Mouse (Mus musculus): ENCODE data around the gene Tor4a. TPM values are rescaled to one million over a fixed set of nuclear protein-coding genes. Genes with fewer than 3 reads are reported as not detected.

Tor4a gene
- total RNA-seq, 1 experiment, result 11.1 TPM

DNA sequence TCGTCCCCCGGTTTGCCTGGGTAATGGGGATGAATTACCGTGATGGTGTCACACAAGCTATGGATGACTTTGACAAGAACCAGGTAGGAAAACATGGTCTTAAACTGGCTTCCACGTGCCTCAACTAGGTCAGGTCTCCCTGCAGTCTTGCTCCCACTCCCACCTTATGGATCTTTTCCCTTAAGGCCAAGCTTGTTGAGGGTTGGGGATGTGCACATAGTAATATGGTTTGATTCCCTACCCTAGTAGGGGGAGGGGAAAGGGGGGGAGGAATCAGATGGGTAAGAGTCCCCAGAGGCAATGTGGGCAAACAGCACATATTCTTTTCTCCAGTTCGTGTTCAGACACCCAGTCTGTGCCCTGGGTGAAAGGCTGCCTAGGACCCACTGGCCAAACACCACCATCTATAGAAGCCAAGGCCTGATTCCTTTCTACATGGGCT, 24.7 kb upstream of the Tor4a start:
- no peak for DNase-seq (ENCODE audit: low read depth, low spot score)
- in situ Hi-C loops (cut with MboI; ENCODE audit: low sequenced_read_pairs in 2 of 2, unreplicated experiment in 2 of 2), result no loop called here
- Histone ChIP-seq H3K9me3 (ENCODE audit: control insufficient read depth, insufficient read depth, low read depth, low read length) (no peaks in the 10 kb centered on the region), H3K4me3 (ENCODE audit: insufficient read depth in 1 of 2, low read depth in 1 of 2, low read length in 2 of 2, poor library complexity in 1 of 2, severe bottlenecking in 1 of 2) (no peak overlapping the region), H3K9ac (ENCODE audit: insufficient read depth, low read depth, low read length, poor library complexity, severe bottlenecking) (no peak overlapping the region), H3K27ac (ENCODE audit: insufficient read depth, low read depth, low read length, poor library complexity, severe bottlenecking) (no peak overlapping the region), H3K36me3 (ENCODE audit: control insufficient read depth, insufficient read depth, low read length, poor library complexity, severe bottlenecking) (peaks cover 25% of the 10 kb centered on the region), H3K4me1 (ENCODE audit: control insufficient read depth in 2 of 2, insufficient read depth in 2 of 2, low read length in 2 of 2, poor library complexity in 1 of 2) (peaks cover 3 to 11% of the 10 kb centered on the region in 2 experiments; a peak in 1 of 4 replicates)
- no peak for TF ChIP-seq HCFC1 (IDR thresholded peaks at IDR 0.05; ENCODE audit: borderline replicate concordance, insufficient read depth, low read length)
- TF ChIP-seq CHD2 (IDR thresholded peaks at IDR 0.05; ENCODE audit: low read depth, low read length), result 0 out of 2 replicates have a peak, but pooled peaks have one; percentile 19
- TF ChIP-seq MAFK (IDR thresholded peaks at IDR 0.05; ENCODE audit: insufficient read depth, low read depth, low read length), result no peak

DNA sequence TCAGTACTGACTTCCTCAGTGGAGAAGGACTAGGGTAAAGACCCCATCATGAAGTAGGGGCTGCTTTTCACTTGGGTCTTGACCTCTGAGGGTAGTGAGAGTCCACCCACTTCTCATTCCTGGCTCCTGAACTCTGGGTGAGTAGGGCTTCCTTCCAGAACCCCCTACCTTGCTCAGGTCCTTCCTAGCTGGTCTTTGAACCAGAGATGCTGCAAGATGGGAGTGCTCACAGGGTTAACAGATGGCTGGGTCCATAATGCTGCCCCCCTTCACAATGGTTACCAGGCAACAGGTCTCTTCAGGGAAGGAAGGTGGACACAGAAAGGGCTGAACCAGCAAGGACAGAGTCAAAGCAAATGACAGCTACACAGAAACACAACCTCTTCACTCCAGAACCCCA, 21.8 kb upstream of the Tor4a start, which contains the start of gene Fam166a:
Gene Fam166a, plus strand, starts transcription at position 301 of the 400 bp plus-strand sequence.
- no peaks in the 10 kb centered on the region for H3K9me3 ChIP-seq (ENCODE audit: control insufficient read depth, insufficient read depth, low read depth, low read length)
- no peak within 1 kb of the TSS for H3K9ac ChIP-seq (ENCODE audit: insufficient read depth, low read depth, low read length, poor library complexity, severe bottlenecking)
- in situ Hi-C loops (cut with MboI; ENCODE audit: low sequenced_read_pairs in 2 of 2, unreplicated experiment in 2 of 2), result no loop called here
- TF ChIP-seq MAFK (IDR thresholded peaks at IDR 0.05; ENCODE audit: insufficient read depth, low read depth, low read length), result no peak
- TF ChIP-seq HCFC1 (IDR thresholded peaks at IDR 0.05; ENCODE audit: borderline replicate concordance, insufficient read depth, low read length), result no peak
- no peak for TF ChIP-seq ZNF384 (IDR thresholded peaks at IDR 0.05; ENCODE audit: low read depth, low read length)
- TF ChIP-seq CHD2 (IDR thresholded peaks at IDR 0.05; ENCODE audit: low read depth, low read length), result no peak
- no peak for TF ChIP-seq ZC3H11A (IDR thresholded peaks at IDR 0.05; ENCODE audit: borderline replicate concordance, low read depth, low read length)
- H3K4me3 ChIP-seq (ENCODE audit: insufficient read depth in 1 of 2, low read depth in 1 of 2, low read length in 2 of 2, poor library complexity in 1 of 2, severe bottlenecking in 1 of 2), result no peak within 1 kb of the TSS
- H3K4me1 ChIP-seq (ENCODE audit: control insufficient read depth in 2 of 2, insufficient read depth in 2 of 2, low read length in 2 of 2, poor library complexity in 1 of 2), result peaks cover 3 to 18% of the 10 kb centered on the region in 2 experiments; a peak in 2 of 4 replicates
- H3K27ac ChIP-seq (ENCODE audit: insufficient read depth, low read depth, low read length, poor library complexity, severe bottlenecking), result no peak within 1 kb of the TSS
- no peak for DNase-seq (ENCODE audit: low read depth, low spot score)
- H3K36me3 ChIP-seq (ENCODE audit: control insufficient read depth, insufficient read depth, low read length, poor library complexity, severe bottlenecking), result peaks cover 19% of the 10 kb centered on the region

DNA sequence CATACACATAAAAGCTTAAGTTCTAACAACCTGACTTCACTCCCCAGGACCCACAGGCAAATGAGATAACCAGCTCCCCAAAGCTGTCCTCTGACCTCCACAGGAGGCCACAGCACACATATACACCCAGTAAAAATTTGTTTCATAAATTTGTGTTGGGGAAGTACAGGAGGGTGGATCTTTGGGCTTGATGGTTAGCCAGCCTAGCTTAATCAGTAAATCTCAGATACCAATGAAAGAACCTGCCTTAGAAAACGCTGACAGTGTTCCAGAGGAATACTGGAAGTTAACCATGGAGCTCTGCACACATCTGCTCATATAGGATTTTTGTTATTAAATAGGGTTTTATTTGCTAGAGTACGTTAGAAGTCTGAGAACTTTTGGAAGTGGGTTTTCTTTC, 21.0 kb upstream of the Tor4a start:
- peaks cover 12% of the 10 kb centered on the region for H3K36me3 ChIP-seq (ENCODE audit: control insufficient read depth, insufficient read depth, low read length, poor library complexity, severe bottlenecking)
- no peak overlapping the region for H3K4me3 ChIP-seq (ENCODE audit: insufficient read depth in 1 of 2, low read depth in 1 of 2, low read length in 2 of 2, poor library complexity in 1 of 2, severe bottlenecking in 1 of 2)
- no peak overlapping the region for H3K9ac ChIP-seq (ENCODE audit: insufficient read depth, low read depth, low read length, poor library complexity, severe bottlenecking)
- peaks cover 3 to 21% of the 10 kb centered on the region in 2 experiments; a peak in 2 of 4 replicates for H3K4me1 ChIP-seq (ENCODE audit: control insufficient read depth in 2 of 2, insufficient read depth in 2 of 2, low read length in 2 of 2, poor library complexity in 1 of 2)
- in situ Hi-C loops (cut with MboI; ENCODE audit: low sequenced_read_pairs in 2 of 2, unreplicated experiment in 2 of 2), result no loop called here
- H3K27ac ChIP-seq (ENCODE audit: insufficient read depth, low read depth, low read length, poor library complexity, severe bottlenecking), result no peak overlapping the region
- no peaks in the 10 kb centered on the region for H3K9me3 ChIP-seq (ENCODE audit: control insufficient read depth, insufficient read depth, low read depth, low read length)
- TF ChIP-seq ZNF384 (IDR thresholded peaks at IDR 0.05; ENCODE audit: low read depth, low read length), result no peak
- no peak for DNase-seq (ENCODE audit: low read depth, low spot score)

DNA sequence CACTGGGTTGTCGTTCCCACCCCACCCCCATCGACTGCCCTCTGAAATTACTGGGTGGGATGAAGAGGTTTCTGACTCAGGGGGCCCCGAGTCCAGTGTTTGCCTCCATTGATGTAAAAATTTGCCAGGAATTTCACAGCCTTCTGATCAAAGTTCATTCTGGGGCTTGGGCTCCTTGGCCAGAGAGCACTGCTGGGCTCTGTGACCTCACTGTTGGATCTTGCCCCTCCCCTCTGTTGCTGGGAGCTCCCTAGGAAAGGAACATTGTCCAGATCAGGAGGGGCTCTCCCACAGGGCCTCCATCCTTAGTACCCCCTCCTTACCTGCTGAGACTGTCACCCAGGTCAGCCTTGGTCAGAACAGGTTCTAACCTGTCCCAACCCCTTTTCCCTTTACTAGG, 17.8 kb upstream of the Tor4a start, which contains the start of gene Stpg3:
Gene Stpg3, minus strand, starts transcription at position 194 of the 400 bp plus-strand sequence.
- H3K9ac ChIP-seq (ENCODE audit: insufficient read depth, low read depth, low read length, poor library complexity, severe bottlenecking), result peak within 1 kb of the TSS; percentile 55
- peak within 1 kb of the TSS; percentile 19 to 59 for H3K4me3 ChIP-seq (ENCODE audit: insufficient read depth in 1 of 2, low read depth in 1 of 2, low read length in 2 of 2, poor library complexity in 1 of 2, severe bottlenecking in 1 of 2)
- TF ChIP-seq ZNF384 (IDR thresholded peaks at IDR 0.05; ENCODE audit: low read depth, low read length) (no peak), MAFK (IDR thresholded peaks at IDR 0.05; ENCODE audit: insufficient read depth, low read depth, low read length) (no peak), CHD2 (IDR thresholded peaks at IDR 0.05; ENCODE audit: low read depth, low read length) (no peak), HCFC1 (IDR thresholded peaks at IDR 0.05; ENCODE audit: borderline replicate concordance, insufficient read depth, low read length) (no peak), ZC3H11A (IDR thresholded peaks at IDR 0.05; ENCODE audit: borderline replicate concordance, low read depth, low read length) (no peak)
- in situ Hi-C loops (cut with MboI; ENCODE audit: low sequenced_read_pairs in 2 of 2, unreplicated experiment in 2 of 2), result no loop called here
- no peak within 1 kb of the TSS for H3K27ac ChIP-seq (ENCODE audit: insufficient read depth, low read depth, low read length, poor library complexity, severe bottlenecking)
- no peak for DNase-seq (ENCODE audit: low read depth, low spot score)
- H3K4me1 ChIP-seq (ENCODE audit: control insufficient read depth in 2 of 2, insufficient read depth in 2 of 2, low read length in 2 of 2, poor library complexity in 1 of 2), result peaks cover 8 to 10% of the 10 kb centered on the region in 2 experiments; a peak in 2 of 4 replicates
- H3K9me3 ChIP-seq (ENCODE audit: control insufficient read depth, insufficient read depth, low read depth, low read length), result no peaks in the 10 kb centered on the region
- H3K36me3 ChIP-seq (ENCODE audit: control insufficient read depth, insufficient read depth, low read length, poor library complexity, severe bottlenecking), result 0 out of 2 replicates have a peak, but pooled peaks cover 2% of the 10 kb centered on the region

Measured in ES-E14 (cell line).